Mouse (Mus musculus) lung, postnatal 0 days (tissue): ENCODE measurements at regions not wholly inside any gene's neighbourhood (a gene's known extent, or its start where the extent isn't known, plus 50 kb on each side); places are given as distances from the start of the nearest gene placed in this dataset.

Experiments used
- ATAC-seq: fragments of 200-750 bp; cut with Nextera tagmentation; 2 replicates; pipeline ENCODE4 v1.8.0; 2017; ENCODE audit warnings: moderate library complexity
- DNase-seq: peaks from one replicate; pipeline ENCODE4 v3.0.0-alpha.2; 2016; ENCODE audit warnings: low spot score
- H3K27ac ChIP-seq: fragments of 300-500 bp; sonication (generic); 2 replicates; pipeline ENCODE4 v1.5.1; 2014; ENCODE audit warnings: antibody characterized with exemption, mild to moderate bottlenecking, low read length, mixed read lengths
- H3K27me3 ChIP-seq: fragments of 300-500 bp; sonication (generic); replicated peaks from 2 replicates; pipeline ENCODE4 v1.6.1; 2014; ENCODE audit warnings: low read length, mixed read lengths; ENCODE audit not compliant: insufficient read depth
- H3K36me3 ChIP-seq: fragments of 300-500 bp; sonication (generic); 2 replicates; pipeline ENCODE4 v1.6.1; 2014; ENCODE audit warnings: low read length, mixed read lengths; ENCODE audit not compliant: insufficient read depth
- H3K4me1 ChIP-seq: fragments of 300-500 bp; sonication (generic); 2 replicates; pipeline ENCODE4 v1.6.1; 2014; ENCODE audit warnings: antibody characterized with exemption, low read depth, low read length, mixed read lengths; ENCODE audit not compliant: insufficient read depth
- H3K4me2 ChIP-seq: fragments of 300-500 bp; sonication (generic); replicated peaks from 2 replicates; pipeline ENCODE4 v1.6.1; 2014; ENCODE audit warnings: low read depth, mild to moderate bottlenecking, low read length, moderate library complexity, mixed read lengths
- H3K4me3 ChIP-seq: fragments of 300-500 bp; sonication (generic); 2 replicates; pipeline ENCODE4 v1.5.1; 2014; ENCODE audit warnings: low read depth, low read length
- H3K9ac ChIP-seq: fragments of 300-500 bp; sonication (generic); replicated peaks from 2 replicates; pipeline ENCODE4 v1.6.1; 2014; ENCODE audit warnings: low read depth, mild to moderate bottlenecking
- H3K9me3 ChIP-seq: fragments of 300-500 bp; sonication (generic); 2 replicates; pipeline ENCODE4 v1.6.1; 2016; ENCODE audit warnings: low read length, mixed read lengths
- CTCF ChIP-seq: IDR thresholded peaks from 2 replicates; pipeline ENCODE4 v1.5.1; 2016; ENCODE audit warnings: antibody characterized with exemption, mild to moderate bottlenecking
- EP300 ChIP-seq: IDR thresholded peaks from 2 replicates; pipeline ENCODE4 v1.6.1; 2016; ENCODE audit warnings: antibody characterized with exemption, mild to moderate bottlenecking, control low read depth
- WGBS: fragments of 180-500 bp; shearing (Covaris S2); extraction: QIAGEN DNeasy Blood & Tissue Kit; methylation state at CpG from one replicate; pipeline ENCODE4 v1.1.7; 2014; 5-methylcytosine and 5-hydroxymethylcytosine counted together

- H3K4me1 ChIP-seq: no peaks in the 10 kb centered on the region
- no peak overlapping the region for H3K9ac ChIP-seq
- H3K27ac ChIP-seq: peak overlapping the region; percentile 59; the same call in 1 of the 2 replicates
- no peak for DNase-seq
- H3K4me2 ChIP-seq: no peak overlapping the region
- no peaks in the 10 kb centered on the region for H3K27me3 ChIP-seq
- no peak for TF ChIP-seq CTCF
- no peak for TF ChIP-seq EP300
- no peaks in the 10 kb centered on the region for H3K9me3 ChIP-seq
- WGBS: 55% methylated on average over 9 of the region's 9 CpGs
- no peak for ATAC-seq
- H3K4me3 ChIP-seq: no peak overlapping the region
- H3K36me3 ChIP-seq: no peaks in the 10 kb centered on the region
Observed at GRCm38 (mm10) chr1:168068003-168068919, 363.8 kb downstream of the Pbx1 start.

DNA sequence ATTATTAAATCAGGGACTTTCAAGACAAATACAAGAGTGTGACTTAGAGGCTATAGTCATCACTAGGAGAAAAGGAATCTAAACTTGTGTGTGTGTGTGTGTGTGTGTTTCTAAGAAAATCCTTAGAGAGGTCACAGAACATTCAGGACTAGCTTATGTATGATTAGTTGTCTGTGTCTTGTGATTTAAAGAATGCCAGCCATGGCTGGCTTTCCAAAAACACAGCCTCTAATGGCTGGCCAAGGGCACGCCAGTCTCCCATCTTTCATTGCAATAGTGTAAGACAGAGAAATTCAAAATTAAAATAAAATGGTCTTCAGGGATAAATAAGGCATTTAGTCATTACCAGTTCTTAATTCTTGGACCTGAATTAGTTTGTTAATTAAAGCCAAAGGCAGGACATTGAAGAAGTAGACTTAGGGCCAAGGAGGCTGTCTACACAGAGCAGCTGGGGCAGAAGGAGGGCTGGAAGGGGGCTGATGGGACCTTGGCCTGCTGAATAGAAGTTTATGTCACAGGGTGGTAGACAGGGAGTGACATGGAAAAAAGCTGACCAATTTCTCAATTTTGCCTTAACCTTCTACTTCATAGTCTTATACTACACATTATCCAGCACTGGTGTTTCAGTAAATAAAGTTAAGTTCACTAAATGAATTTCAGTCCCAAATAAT is 363.0 kb downstream of the Pbx1 start:
- DNase-seq: peak; percentile 52

More for the DNA sequence above, 363.0 kb downstream of the Pbx1 start:
- TF ChIP-seq EP300 (0 out of 2 replicates have a peak, but pooled peaks have one; percentile 6), CTCF (no peak)
- no peaks in the 10 kb centered on the region for H3K27me3 ChIP-seq
- no peak overlapping the region for H3K4me3 ChIP-seq
- H3K27ac ChIP-seq: no peak overlapping the region
- H3K36me3 ChIP-seq: no peaks in the 10 kb centered on the region
- H3K9ac ChIP-seq: no peak overlapping the region
- no peaks in the 10 kb centered on the region for H3K4me1 ChIP-seq
- ATAC-seq: peak; percentile 26
- H3K4me2 ChIP-seq: no peak overlapping the region
- no peaks in the 10 kb centered on the region for H3K9me3 ChIP-seq
- WGBS: 97% methylated on average over 1 of the region's 1 CpGs
